Mouse (Mus musculus): ENCODE results near the gene Ptgis.

GRCm38 (mm10) chr2:167236174-167236573, 4.2 kb downstream of the Ptgis start:
- TF ChIP-seq FLI1 (IDR thresholded peaks at IDR 0.05; ENCODE audit: low read length): no peak
- no peak for TF ChIP-seq GATA1 (IDR thresholded peaks at IDR 0.05; ENCODE audit: borderline replicate concordance, low read length)

All from megakaryocyte, embryonic 14.5 days (primary cell).